Comparison of ENCODE assay signal across 21 mouse cellular contexts in genomic region chr3:156527231-156527995, GRCm38 (mm10). TPM values are rescaled to one million over a fixed set of nuclear protein-coding genes. Genes with fewer than 3 reads are reported as not detected.
A peak's percentile ranks its signal among the peaks of the same experiment; 100 is the strongest.
DNase-seq lines count a peak whose midpoint lies in the region; ATAC-seq and TF ChIP-seq lines count a peak whose summit lies in the region.
"Had no signal": no experiment of that assay in that cellular context is flagged by ENCODE, and none has a peak within 500 bp of the region (broad histone marks: within the 10 kb centered on the region; RNA-seq: fewer than 3 reads in every experiment).

No protein-coding gene starts in this region.

- no peak for ATAC-seq in intestine, embryonic 15.5 days
- no peak for ATAC-seq in liver, embryonic 11.5 days (replicated peaks; ENCODE audit: low FRiP score)
- ATAC-seq: liver, postnatal 0 days; lung, postnatal 0 days had no signal

- H3K27me3 ChIP-seq in intestine, embryonic 15.5 days (replicated peaks): no peaks in the 10 kb centered on the region
- no peaks in the 10 kb centered on the region for H3K27me3 ChIP-seq in kidney, adult 2 months (replicated peaks; ENCODE audit: control insufficient read depth, insufficient read depth, low read length)
- no peaks in the 10 kb centered on the region for H3K27me3 ChIP-seq in liver, embryonic 11.5 days (replicated peaks; ENCODE audit: control insufficient read depth, insufficient read depth, low read length)
- H3K27me3 ChIP-seq: heart, embryonic 13.5 days had no signal

- peak; percentile 45 for DNase-seq in left cerebral cortex, postnatal 4 days
- DNase-seq in left cerebral cortex, adult 9 months (ENCODE audit: low spot score in 2 of 2): no peak
- peak; percentile 22 for DNase-seq in cerebellum, adult 11 months
- DNase-seq in cerebellum, adult 8-10 months: peak; percentile 24
- peak; percentile 24 to 37 for DNase-seq in cerebellum, postnatal 36 days
- no peak for DNase-seq in kidney, adult 2 months
- DNase-seq in liver, embryonic 11.5 days (ENCODE audit: low spot score): no peak
- DNase-seq: adrenal gland, adult 2 months; gastrocnemius, postnatal 25 days; heart, adult 2 months; heart, postnatal 14 days; kidney, adult 18-20 months; kidney, postnatal 10 days; liver, postnatal 0 days had no signal

- H3K9ac ChIP-seq in intestine, embryonic 15.5 days: no peak overlapping the region
- no peak overlapping the region for H3K9ac ChIP-seq in liver, embryonic 11.5 days (ENCODE audit: low read depth, low read length)
- H3K9ac ChIP-seq: heart, embryonic 13.5 days; liver, postnatal 0 days had no signal

- no peaks in the 10 kb centered on the region for H3K9me3 ChIP-seq in intestine, embryonic 15.5 days
- no peaks in the 10 kb centered on the region for H3K9me3 ChIP-seq in liver, embryonic 11.5 days (ENCODE audit: control insufficient read depth, low read length)
- H3K9me3 ChIP-seq: heart, embryonic 13.5 days; midbrain, embryonic 10.5 days had no signal

- H3K27ac ChIP-seq in intestine, embryonic 15.5 days: no peak overlapping the region
- no peak overlapping the region for H3K27ac ChIP-seq in kidney, adult 2 months (ENCODE audit: insufficient read depth, low read depth, low read length)
- H3K27ac ChIP-seq in liver, embryonic 11.5 days (ENCODE audit: low read depth, low read length): no peak overlapping the region
- H3K27ac ChIP-seq: heart, adult 2 months; heart, embryonic 13.5 days; midbrain, embryonic 10.5 days had no signal

- no peaks in the 10 kb centered on the region for H3K4me1 ChIP-seq in intestine, embryonic 15.5 days (replicated peaks)
- H3K4me1 ChIP-seq in kidney, adult 2 months (ENCODE audit: control insufficient read depth, insufficient read depth, low read length): no peaks in the 10 kb centered on the region
- H3K4me1 ChIP-seq in liver, embryonic 11.5 days (replicated peaks; ENCODE audit: control insufficient read depth, insufficient read depth, low read length): no peaks in the 10 kb centered on the region
- H3K4me1 ChIP-seq: heart, embryonic 13.5 days; midbrain, embryonic 10.5 days had no signal

- no peak overlapping the region for H3K4me2 ChIP-seq in intestine, embryonic 15.5 days (replicated peaks)
- no peak overlapping the region for H3K4me2 ChIP-seq in liver, embryonic 11.5 days
- H3K4me2 ChIP-seq: heart, embryonic 13.5 days had no signal

- intact Hi-C loops in left cerebral cortex, postnatal 4 days (cut with DNase I): no loop called here

- no peaks in the 10 kb centered on the region for H3K36me3 ChIP-seq in intestine, embryonic 15.5 days
- H3K36me3 ChIP-seq in kidney, adult 2 months (ENCODE audit: control insufficient read depth, insufficient read depth, low read length): no peaks in the 10 kb centered on the region
- no peaks in the 10 kb centered on the region for H3K36me3 ChIP-seq in liver, embryonic 11.5 days (ENCODE audit: control insufficient read depth, insufficient read depth, low read length)
- H3K36me3 ChIP-seq: heart, embryonic 13.5 days; midbrain, embryonic 10.5 days had no signal

- H3K4me3 ChIP-seq in intestine, embryonic 15.5 days (replicated peaks): no peak overlapping the region
- no peak overlapping the region for H3K4me3 ChIP-seq in kidney, adult 2 months (ENCODE audit: insufficient read depth, low read depth, low read length)
- no peak overlapping the region for H3K4me3 ChIP-seq in liver, embryonic 11.5 days (ENCODE audit: low read depth, low read length)
- H3K4me3 ChIP-seq: heart, adult 2 months; heart, embryonic 13.5 days; midbrain, embryonic 10.5 days had no signal

- 81% methylated on average over 2 of the region's 2 CpGs for WGBS in intestine, embryonic 15.5 days
- 82% methylated on average over 2 of the region's 2 CpGs for WGBS in kidney, adult 2 months
- 65% methylated on average over 2 of the region's 2 CpGs for WGBS in liver, embryonic 11.5 days

- TF ChIP-seq POLR2A in kidney, adult 2 months (IDR thresholded peaks at IDR 0.05; ENCODE audit: low read depth, low read length): no peak

- no peak for TF ChIP-seq CTCF in kidney, adult 2 months (conservative IDR thresholded peaks at IDR 0.05; ENCODE audit: insufficient read depth, insufficient read length, low read depth, low read length)

RNA-seq across cellular contexts. Expression of gene Negr1, which starts 34.2 kb away (rescaled TPM):
- 100 to 1,000 TPM; 228 to 264 TPM for total RNA-seq in left cerebral cortex, postnatal 4 days (2021)
- polyA plus RNA-seq in intestine, embryonic 15.5 days (2015; fragmentation: Nextera tagmentation; extraction: Ambion mirVana): 3.0 and 3.8 TPM in 2 replicates
- polyA plus RNA-seq in kidney, adult 2 months (2012; rRNA removed): 1.7 and 1.9 TPM in 2 replicates
- 1.4 and 1.7 TPM in 2 replicates for polyA plus RNA-seq in liver, embryonic 11.5 days (2014; fragmentation: Nextera tagmentation; extraction: Ambion mirVana)
- total RNA-seq: common myeloid progenitor, adult 5-6 weeks; MEL had no signal
- polyA plus RNA-seq: liver, adult 2 months; liver, postnatal 0 days had no signal

Comparison
In these comparisons a context has a peak if more than half of its experiments do, and no peak if none do; other contexts are left out.
1. DNase-seq: peak in left cerebral cortex, postnatal 4 days (single experiment), cerebellum, adult 11 months (single experiment), cerebellum, adult 8-10 months (single experiment) and cerebellum, postnatal 36 days (2 of 2); none in left cerebral cortex, adult 9 months (0 of 2), kidney, adult 2 months (single experiment) and liver, embryonic 11.5 days (single experiment).